Mouse (Mus musculus): ENCODE measurements at regions not wholly inside any gene's neighbourhood (a gene's known extent, or its start where the extent isn't known, plus 50 kb on each side); places are given as distances from the start of the nearest gene placed in this dataset.

- TF ChIP-seq POLR2A (IDR thresholded peaks at IDR 0.05; ENCODE audit: borderline replicate concordance, extremely low read depth, low read depth, low read length) (no peak), CTCF (IDR thresholded peaks at IDR 0.05; ENCODE audit: insufficient read depth, low read length) (no peak)
Measured at GRCm38 (mm10) chr14:76217571-76218256, 107.0 kb downstream of the Nufip1 start.
